Mouse (Mus musculus) embryo, embryonic 11 days (tissue): ENCODE data around the gene 1600002K03Rik.
"Not testable (repeated sequence)": the region's sequence is repeated elsewhere in the genome, so short reads cannot be mapped to it uniquely, and the experiment has no call there.

ENCODE experiments used
- DNase-seq: peaks from one replicate; pipeline ENCODE4 v3.0.0-alpha.2; 2015

1600002K03Rik gene

GRCm38 (mm10) chr10:80190491-80191051, 17.8 kb downstream of the 1600002K03Rik start:
- DNase-seq = peak; percentile 79

GRCm38 (mm10) chr10:80193976-80194375, 21.2 kb downstream of the 1600002K03Rik start:
- DNase-seq = no peak

DNA sequence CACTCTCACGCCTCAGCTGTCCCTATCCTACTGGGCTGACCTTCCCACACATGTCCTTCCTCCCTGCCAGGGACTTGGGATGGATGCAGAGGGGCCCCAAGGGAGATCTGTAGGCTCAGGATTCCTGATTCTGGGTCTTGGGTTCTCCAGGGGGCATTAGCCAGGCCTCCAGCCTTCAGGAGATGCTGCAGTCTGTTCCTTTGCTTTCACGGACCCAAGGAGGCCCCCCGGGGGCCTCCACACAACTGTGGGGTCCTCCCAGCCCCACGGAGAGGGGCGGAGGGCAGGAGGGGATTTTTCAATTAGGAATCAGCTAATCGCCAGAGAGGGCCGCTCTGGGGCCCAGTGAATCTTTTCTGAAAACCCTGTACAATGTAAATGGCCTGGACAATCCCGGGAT, 21.7 kb downstream of the 1600002K03Rik start:
- DNase-seq = no peak

- DNase-seq = no peak
Observed at GRCm38 (mm10) chr10:80196167-80196566, 23.4 kb downstream of the 1600002K03Rik start.

DNA sequence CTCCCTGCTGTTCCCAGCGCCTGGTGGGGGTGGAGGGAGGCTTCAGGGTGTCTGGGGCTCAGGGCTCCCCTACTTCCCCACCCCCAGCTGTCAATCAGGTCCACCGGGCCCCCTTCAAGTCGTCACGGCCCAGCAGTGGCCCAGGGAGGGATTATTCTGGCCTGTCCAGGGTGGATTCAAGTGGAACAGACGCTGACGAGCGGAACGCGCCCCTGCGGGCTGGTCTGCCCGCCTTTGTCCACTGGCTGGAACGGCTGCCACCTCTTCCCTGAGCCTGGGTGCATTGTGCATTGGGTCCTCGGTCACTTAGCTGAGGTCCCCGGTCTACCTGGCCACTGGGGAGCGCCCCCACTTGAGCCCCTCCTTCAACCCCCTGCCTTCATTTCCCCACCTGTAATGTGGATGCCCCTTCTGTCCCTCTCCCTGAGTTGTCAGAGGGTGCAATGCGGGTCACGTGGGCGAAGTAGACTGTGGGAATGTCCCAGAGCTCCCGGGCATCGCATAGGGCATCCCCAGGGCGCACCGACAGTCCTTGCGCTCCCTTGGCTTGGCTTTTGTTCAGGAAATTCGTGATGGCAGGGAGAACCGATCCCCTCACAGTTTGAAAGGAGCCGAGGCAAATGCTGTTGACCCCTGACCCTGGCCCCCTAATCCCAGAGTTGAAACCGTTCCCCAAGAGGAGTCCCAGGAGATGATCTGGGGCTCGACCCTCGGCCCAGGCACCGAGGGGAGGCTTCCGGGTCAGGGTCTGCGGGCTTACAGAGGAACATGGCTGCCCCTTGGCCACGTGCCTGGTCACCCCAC, 24.2 kb downstream of the 1600002K03Rik start:
- no peak for DNase-seq

- DNase-seq = peak; percentile 93
Observed at GRCm38 (mm10) chr10:80199440-80200008, 26.8 kb downstream of the 1600002K03Rik start.

GRCm38 (mm10) chr10:80200485-80200884, 27.7 kb downstream of the 1600002K03Rik start:
- DNase-seq = no peak

- no peak for DNase-seq
Observed at GRCm38 (mm10) chr10:80204055-80204454, 31.3 kb downstream of the 1600002K03Rik start.

DNA sequence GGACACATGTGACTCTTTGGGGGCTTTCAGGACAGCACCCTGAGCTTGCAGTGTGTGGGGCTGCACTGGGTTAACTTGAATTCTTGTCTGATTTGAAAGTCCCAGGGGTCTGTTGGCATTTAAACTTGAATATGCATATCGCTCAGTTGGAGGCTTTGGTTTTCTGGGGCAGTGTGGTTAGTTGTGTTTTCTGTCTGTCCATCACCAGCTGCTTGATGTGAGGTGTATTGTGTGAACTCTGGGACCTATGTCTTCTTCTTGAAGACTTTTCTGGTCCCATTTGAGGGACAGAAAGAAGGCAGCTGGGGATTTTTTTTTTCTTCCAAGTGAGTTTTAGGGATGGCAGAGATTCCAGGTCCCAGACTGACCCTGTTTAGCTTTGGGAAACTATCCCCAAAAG, 34.5 kb downstream of the 1600002K03Rik start:
- no peak for DNase-seq

GRCm38 (mm10) chr10:80207676-80208075, 34.9 kb downstream of the 1600002K03Rik start:
- DNase-seq = no peak

GRCm38 (mm10) chr10:80208248-80208647, 35.5 kb downstream of the 1600002K03Rik start:
- no peak for DNase-seq

DNA sequence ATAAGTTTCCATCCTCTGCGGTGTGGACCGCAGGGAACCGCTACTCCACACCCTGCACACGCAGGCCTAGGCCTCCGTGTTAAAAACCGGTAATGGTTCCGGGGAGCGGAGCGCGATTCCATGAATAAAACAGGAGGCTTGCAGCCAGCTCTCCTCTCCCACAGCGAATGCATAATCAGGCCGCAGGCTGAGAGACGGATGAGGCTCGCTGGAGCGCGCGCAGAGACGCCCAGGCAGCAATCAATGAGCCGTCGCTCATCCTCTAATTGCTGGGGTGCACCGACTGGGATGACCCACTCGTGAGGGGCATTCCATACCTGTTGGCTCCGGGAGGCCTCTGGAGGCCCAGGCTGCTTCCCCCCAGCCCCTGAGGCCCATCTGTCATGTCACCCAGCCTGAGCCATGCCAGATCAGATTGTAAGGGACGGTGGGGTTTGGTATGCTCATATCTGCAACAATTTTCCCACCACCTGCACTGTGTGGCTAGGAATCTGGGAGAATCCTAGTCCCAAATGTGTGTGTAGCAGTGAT, 36.2 kb downstream of the 1600002K03Rik start:
- DNase-seq = peak; percentile 70

DNA sequence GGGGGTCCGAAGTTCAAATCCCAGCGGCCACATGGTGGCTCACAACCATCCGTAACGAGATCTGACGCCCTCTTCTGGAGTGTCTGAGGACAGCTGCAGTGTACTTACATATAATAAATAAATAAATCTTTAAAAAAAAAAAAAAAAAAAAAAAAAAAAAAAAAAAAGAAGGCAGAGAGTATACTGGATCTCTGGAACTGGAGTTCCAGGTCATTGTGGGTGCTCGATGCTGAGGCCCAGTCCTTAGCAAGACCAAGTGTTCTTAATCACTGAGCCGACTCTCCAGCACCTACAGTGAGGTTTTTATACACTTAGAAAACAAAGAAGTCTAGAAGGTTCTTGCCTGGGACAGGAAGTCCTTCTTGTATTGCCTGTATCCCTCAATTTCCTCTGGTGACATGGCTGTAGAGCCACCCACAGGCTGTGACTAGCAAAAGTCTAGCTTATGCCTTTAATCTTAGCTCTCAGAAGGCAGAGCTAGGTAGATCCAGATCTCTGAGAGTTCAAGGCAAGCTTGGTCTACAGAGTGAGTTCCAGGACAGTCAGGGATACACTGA, 38.9 kb downstream of the 1600002K03Rik start:
- DNase-seq = not testable (repeated sequence)

- peak; percentile 43 for DNase-seq
Observed at GRCm38 (mm10) chr10:80215048-80215772, 42.5 kb downstream of the 1600002K03Rik start.

GRCm38 (mm10) chr10:80220676-80221075, 47.9 kb downstream of the 1600002K03Rik start:
- no peak for DNase-seq

GRCm38 (mm10) chr10:80223137-80223536, 50.4 kb downstream of the 1600002K03Rik start:
- not testable (repeated sequence) for DNase-seq
